Mouse (Mus musculus) erythroblast, embryonic 14.5 days (primary cell): Measurements from ENCODE around the gene Ndrg3. TPM values are rescaled to one million over a fixed set of nuclear protein-coding genes. Genes with fewer than 3 reads are reported as not detected.
"Not testable (repeated sequence)": the region's sequence is repeated elsewhere in the genome, so short reads cannot be mapped to it uniquely, and the experiment has no call there.

Source experiments
- H3K27me3 ChIP-seq: 2 replicates; pipeline ENCODE4 v1.6.1; 2012; ENCODE audit warnings: inconsistent platforms; ENCODE audit not compliant: control insufficient read depth
- H3K36me3 ChIP-seq: 2 replicates; pipeline ENCODE4 v1.6.1; 2012; ENCODE audit warnings: mild to moderate bottlenecking, inconsistent platforms; ENCODE audit not compliant: control insufficient read depth
- H3K4me1 ChIP-seq: 2 replicates; pipeline ENCODE4 v1.6.1; 2012; ENCODE audit warnings: inconsistent platforms; ENCODE audit not compliant: control insufficient read depth
- H3K4me3 ChIP-seq: replicated peaks from 2 replicates; pipeline ENCODE3; 2012; ENCODE audit warnings: moderate library complexity, mild to moderate bottlenecking, inconsistent platforms
- H3K9me3 ChIP-seq: 2 replicates; pipeline ENCODE4 v1.6.1; 2012; ENCODE audit warnings: low read length, inconsistent platforms, mixed read lengths; ENCODE audit not compliant: control insufficient read depth
- GATA1 ChIP-seq: IDR thresholded peaks from 2 replicates; pipeline ENCODE4 v1.6.1; 2012; ENCODE audit warnings: low read length, inconsistent platforms, mixed read lengths
- TAL1 ChIP-seq: IDR thresholded peaks from 3 replicates; pipeline ENCODE4 v1.6.1; 2012; ENCODE audit warnings: low read length, inconsistent platforms, mixed read lengths
- polyA plus RNA-seq: library from polyadenylated mRNA; stranded (reverse); fragments of >175 nt; gene quantifications from 2 replicates; pipeline ENCODE4 v1.2.3, GENCODE M21; 2012

Gene Ndrg3
- polyA plus RNA-seq, 1 experiment = 1.6 TPM

DNA sequence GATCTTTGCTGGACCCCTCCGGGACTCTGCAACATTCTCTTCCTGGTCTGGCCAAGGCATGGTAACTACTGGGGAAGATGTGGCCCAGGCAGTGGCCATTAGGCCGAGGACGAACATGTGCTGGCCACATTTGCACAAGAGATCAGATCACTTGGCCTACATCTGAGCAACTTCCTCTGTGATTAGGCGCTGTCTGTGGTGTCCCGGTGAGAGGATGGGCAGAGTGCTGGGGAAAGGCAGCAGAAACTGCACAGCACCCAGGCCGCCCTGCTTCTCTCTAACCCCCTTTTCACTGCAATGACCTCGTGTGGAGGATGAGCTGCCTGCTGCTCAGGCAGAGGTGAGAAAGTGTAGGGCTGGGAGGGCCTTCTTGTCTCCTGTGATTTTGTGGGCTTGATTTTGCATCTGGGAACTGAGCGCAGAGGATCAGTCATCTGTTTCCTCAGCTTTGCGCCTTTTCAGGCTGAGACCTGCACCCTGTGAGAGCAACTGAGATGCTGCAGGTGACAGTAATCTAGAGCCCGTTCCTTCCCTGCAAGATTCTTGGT lies 105.7 kb downstream of the Ndrg3 start:
- TF ChIP-seq TAL1 (no peak), GATA1 (no peak)
- no peak overlapping the region for H3K4me3 ChIP-seq

GRCm38 (mm10) chr2:156885666-156886065 lies 106.2 kb downstream of the Ndrg3 start:
- H3K27me3 ChIP-seq, H3K4me3 ChIP-seq, H3K9me3 ChIP-seq, H3K36me3 ChIP-seq: not testable (repeated sequence)
- H3K4me1 ChIP-seq = peaks cover 63% of the 10 kb centered on the region

More for the DNA sequence above, 105.7 kb downstream of the Ndrg3 start:
- Histone ChIP-seq H3K27me3 (0 out of 2 replicates have a peak, but pooled peaks cover 2% of the 10 kb centered on the region), H3K9me3 (no peaks in the 10 kb centered on the region), H3K36me3 (peaks cover 2% of the 10 kb centered on the region; the same call in 1 of the 2 replicates), H3K4me1 (peaks cover 60% of the 10 kb centered on the region)

DNA sequence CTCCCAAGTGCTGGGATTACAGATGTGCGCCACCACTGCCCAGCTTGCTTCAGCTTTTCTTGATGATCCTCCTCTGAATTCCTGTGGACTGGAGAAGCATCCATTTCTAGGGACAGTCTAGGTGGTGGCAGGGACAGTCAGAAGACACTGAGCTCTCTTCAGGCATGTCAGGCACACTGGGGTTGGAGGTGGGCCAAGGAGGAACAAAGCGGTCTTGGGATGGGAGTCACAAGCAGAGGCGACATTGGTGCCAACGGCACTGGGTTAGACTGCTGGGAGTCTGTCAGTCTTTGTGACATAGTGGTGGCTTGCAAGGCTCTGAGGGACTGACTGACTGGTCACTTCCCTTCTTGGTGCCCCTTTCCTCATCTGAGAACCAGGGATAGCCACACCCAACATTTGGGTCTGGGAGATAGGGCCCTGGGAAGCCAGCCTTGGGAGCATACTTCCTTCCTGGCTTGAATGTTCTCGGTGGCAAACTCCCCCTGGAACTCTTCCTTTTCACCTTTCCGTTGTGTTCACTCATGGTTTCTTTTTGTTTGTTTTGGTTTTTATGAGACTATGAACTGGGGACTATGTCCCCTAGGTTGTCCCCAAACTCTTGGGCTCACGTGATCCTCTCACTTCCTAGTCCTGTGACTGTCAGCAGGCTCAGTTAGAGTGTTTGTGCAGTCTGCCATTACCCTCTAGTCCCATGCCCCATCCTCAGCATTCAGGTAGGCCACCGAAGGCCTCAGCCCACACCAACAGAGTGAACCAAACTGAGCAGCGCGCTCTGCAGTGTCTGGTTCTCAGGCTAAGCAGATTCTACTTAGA lies 107.3 kb downstream of the Ndrg3 start:
- H3K4me3 ChIP-seq = peak overlapping the region; percentile 4
- 0 out of 2 replicates have a peak, but pooled peaks cover 2% of the 10 kb centered on the region for H3K27me3 ChIP-seq
- no peaks in the 10 kb centered on the region for H3K9me3 ChIP-seq
- H3K36me3 ChIP-seq = peaks cover 2% of the 10 kb centered on the region; the same call in 1 of the 2 replicates
- TF ChIP-seq TAL1 (0 out of 3 replicates have a peak, but pooled peaks have one; percentile 10), GATA1 (no peak)
- H3K4me1 ChIP-seq = peaks cover 73% of the 10 kb centered on the region

DNA sequence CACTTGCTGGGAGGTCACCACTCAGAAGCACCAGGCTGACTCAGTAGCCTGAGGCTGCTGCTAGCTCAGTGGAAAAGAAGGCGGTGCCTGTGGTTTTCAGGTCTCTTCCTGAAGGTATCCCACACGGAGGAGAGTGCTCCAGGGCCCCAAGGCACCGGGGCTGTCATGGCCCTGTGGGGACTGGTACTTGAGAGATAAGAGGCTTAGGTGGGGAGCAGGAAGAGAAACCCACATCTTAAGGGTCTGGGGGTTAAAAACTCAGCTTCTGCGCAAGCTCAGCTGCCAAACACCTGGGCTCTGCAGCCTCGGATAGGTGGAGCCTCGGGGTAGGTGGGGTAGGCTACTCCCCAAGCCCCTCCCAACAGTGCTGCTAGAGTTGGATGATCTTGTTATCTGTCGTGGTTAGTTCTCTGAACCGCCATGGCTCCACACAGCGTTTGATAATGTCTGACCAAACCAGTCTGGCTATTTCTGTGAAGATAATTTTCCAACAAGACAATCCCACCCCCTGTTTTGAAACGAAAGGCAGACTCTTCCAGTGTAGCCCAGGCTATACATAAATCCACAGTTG lies 109.3 kb downstream of the Ndrg3 start:
- H3K9me3 ChIP-seq = no peaks in the 10 kb centered on the region
- peak overlapping the region; percentile 56 for H3K4me3 ChIP-seq
- peaks cover 2% of the 10 kb centered on the region; the same call in 1 of the 2 replicates for H3K36me3 ChIP-seq
- peaks cover 88% of the 10 kb centered on the region for H3K4me1 ChIP-seq
- no peaks in the 10 kb centered on the region for H3K27me3 ChIP-seq
- peak; percentile 69 for TF ChIP-seq GATA1
- TF ChIP-seq TAL1 = no peak

GRCm38 (mm10) chr2:156879541-156879940 lies 112.3 kb downstream of the Ndrg3 start:
- Histone ChIP-seq H3K4me3 (no peak overlapping the region), H3K36me3 (peaks cover 22% of the 10 kb centered on the region), H3K27me3 (no peaks in the 10 kb centered on the region), H3K9me3 (no peaks in the 10 kb centered on the region), H3K4me1 (peaks cover 68% of the 10 kb centered on the region)
- TF ChIP-seq TAL1 = no peak
- TF ChIP-seq GATA1 = no peak

DNA sequence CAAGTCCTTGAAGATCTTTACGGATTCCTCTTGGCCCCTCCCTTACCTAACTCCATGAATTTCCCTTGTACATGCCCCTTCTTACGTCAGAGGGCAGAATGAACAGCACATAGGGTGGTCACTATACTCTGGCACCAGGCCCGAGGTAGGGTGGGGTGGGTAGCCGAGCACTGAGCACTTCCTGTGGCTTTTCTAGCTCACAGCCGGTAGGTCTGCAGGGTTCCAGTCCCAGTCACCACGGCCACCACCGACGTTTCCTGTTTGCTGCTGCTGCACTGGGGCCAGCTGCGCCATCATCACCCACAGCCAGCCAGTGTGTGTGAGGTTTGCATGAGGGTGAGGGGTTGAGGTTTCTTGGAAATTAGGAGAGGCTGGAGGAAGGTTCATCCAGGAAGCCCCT lies 114.1 kb downstream of the Ndrg3 start:
- H3K27me3 ChIP-seq = no peaks in the 10 kb centered on the region
- peaks cover 38% of the 10 kb centered on the region for H3K36me3 ChIP-seq
- peaks cover 66% of the 10 kb centered on the region for H3K4me1 ChIP-seq
- H3K4me3 ChIP-seq = no peak overlapping the region
- no peaks in the 10 kb centered on the region for H3K9me3 ChIP-seq
- no peak for TF ChIP-seq TAL1
- no peak for TF ChIP-seq GATA1

Other genes starting within 250 kb of the Ndrg3 start
- gene Myl9, start 216.6 kb downstream of the Ndrg3 start, polyA plus RNA-seq = 0.10 and 0.13 TPM in 2 replicates
- gene Tgif2, start 152.0 kb downstream of the Ndrg3 start, polyA plus RNA-seq = 0.04 and 0.09 TPM in 2 replicates
- 0.04 TPM in 1 of 2 replicates, not detected in the other for gene 4930518I15Rik, start 134.1 kb downstream of the Ndrg3 start, polyA plus RNA-seq
- gene Rab5if, start 128.9 kb downstream of the Ndrg3 start, polyA plus RNA-seq = 8.9 and 10.3 TPM in 2 replicates
- 0.02 and 0.03 TPM in 2 replicates for gene Sla2, start 104.9 kb downstream of the Ndrg3 start, polyA plus RNA-seq
- 0.74 and 0.79 TPM in 2 replicates for gene Dsn1, start 15.1 kb upstream of the Ndrg3 start, polyA plus RNA-seq
- gene Soga1, start 87.2 kb upstream of the Ndrg3 start, polyA plus RNA-seq = 0.08 and 0.14 TPM in 2 replicates
- gene Tldc2, start 95.0 kb upstream of the Ndrg3 start, polyA plus RNA-seq = not detected in 2 replicates
- gene Samhd1, start 143.2 kb upstream of the Ndrg3 start, polyA plus RNA-seq = 0.75 and 1.0 TPM in 2 replicates
- gene Rbl1, start 212.5 kb upstream of the Ndrg3 start, polyA plus RNA-seq = 0.50 and 0.59 TPM in 2 replicates